Mouse (Mus musculus): ENCODE measurements around the gene Gm6164. TPM values are rescaled to one million over a fixed set of nuclear protein-coding genes. Genes with fewer than 3 reads are reported as not detected.
"Not testable (repeated sequence)": the region's sequence is repeated elsewhere in the genome, so short reads cannot be mapped to it uniquely, and the experiment has no call there.

Gene Gm6164
- not detected in 2 replicates for polyA plus RNA-seq (2014; fragmentation: Nextera tagmentation; extraction: Ambion mirVana)

DNA sequence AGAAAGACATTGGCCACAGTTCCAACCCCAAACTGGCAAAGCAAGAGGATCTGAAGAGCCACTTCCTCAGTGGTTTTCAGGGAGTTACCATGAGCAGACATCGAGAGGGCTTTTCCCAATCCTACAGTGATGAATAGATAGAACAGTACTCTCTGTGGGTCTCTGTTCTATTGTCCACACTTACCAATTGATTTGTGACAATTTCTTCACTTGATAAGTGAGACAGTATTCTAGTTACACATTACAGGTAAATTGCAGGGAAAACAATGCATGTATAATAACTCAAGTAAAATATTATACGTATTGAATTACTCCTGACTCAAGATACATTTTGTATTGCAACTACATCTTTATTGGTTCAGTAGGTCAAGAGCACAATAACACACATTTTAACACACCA is at the start of gene Gm6164:
Gene Gm6164 (minus strand): TSS at position 101 of the 400 bp plus-strand sequence.
- H3K36me3 ChIP-seq (ENCODE audit: control insufficient read depth, insufficient read depth, low read length); H3K4me1 ChIP-seq (ENCODE audit: control insufficient read depth, insufficient read depth, low read length); H3K9me3 ChIP-seq (ENCODE audit: control insufficient read depth, low read length); H3K4me2 ChIP-seq (ENCODE audit: low read length); H3K27me3 ChIP-seq (ENCODE audit: control insufficient read depth, insufficient read depth, low read length); ATAC-seq (ENCODE audit: low FRiP score, low TSS enrichment); H3K4me3 ChIP-seq (replicated peaks; ENCODE audit: low read depth, low read length); H3K27ac ChIP-seq (replicated peaks; ENCODE audit: low read depth, low read length); H3K9ac ChIP-seq (replicated peaks; ENCODE audit: low read length); DNase-seq: not testable (repeated sequence)
- WGBS, result no CpG with 5 or more reads among the region's 2 CpGs

DNA sequence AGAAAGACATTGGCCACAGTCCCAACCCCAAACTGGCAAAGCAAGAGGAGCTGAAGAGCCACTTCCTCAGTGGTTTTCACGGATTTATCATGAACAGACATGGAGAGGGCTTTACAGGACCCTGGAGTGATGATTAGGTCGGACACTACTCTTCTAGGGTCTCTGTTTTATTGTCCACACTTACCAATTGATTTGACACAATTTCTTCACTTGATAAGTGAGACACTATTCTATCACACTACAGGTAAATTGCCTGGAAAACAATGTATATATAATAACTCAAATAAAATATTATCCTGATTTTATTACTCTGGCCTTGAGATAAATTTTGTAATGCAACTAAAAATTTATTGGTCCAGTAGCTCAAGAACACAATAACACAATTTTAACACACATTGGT is 28.3 kb upstream of the Gm6164 start, which contains the start of gene Gm4498:
Gene Gm4498 (minus strand): TSS at position 101 of the 400 bp plus-strand sequence.
- ATAC-seq (ENCODE audit: low FRiP score, low TSS enrichment); H3K36me3 ChIP-seq (ENCODE audit: control insufficient read depth, insufficient read depth, low read length); H3K4me1 ChIP-seq (ENCODE audit: control insufficient read depth, insufficient read depth, low read length); H3K9ac ChIP-seq (replicated peaks; ENCODE audit: low read length); H3K4me2 ChIP-seq (ENCODE audit: low read length); H3K27me3 ChIP-seq (ENCODE audit: control insufficient read depth, insufficient read depth, low read length); H3K27ac ChIP-seq (replicated peaks; ENCODE audit: low read depth, low read length); DNase-seq; H3K9me3 ChIP-seq (ENCODE audit: control insufficient read depth, low read length); H3K4me3 ChIP-seq (replicated peaks; ENCODE audit: low read depth, low read length): not testable (repeated sequence)
- WGBS, result no CpG with 5 or more reads among the region's 2 CpGs

DNA sequence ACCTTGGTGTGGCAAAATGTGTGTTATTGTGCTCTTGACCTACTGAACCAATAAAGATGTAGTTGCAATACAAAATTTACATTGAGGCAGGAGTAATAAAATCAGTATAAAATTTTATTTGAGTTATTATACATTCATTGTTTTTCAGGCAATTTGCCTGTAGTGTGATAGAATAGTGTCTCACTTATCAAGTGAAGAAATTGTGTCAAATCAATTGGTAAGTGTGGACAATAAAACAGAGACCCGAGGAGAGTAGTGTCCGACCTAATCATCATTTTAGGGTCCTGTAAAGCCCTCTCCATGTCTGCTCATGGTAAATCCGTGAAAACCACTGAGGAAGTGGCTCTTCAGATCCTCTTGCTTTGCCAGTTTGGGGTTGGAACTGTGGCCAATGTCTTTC is 12.0 kb downstream of the Gm6164 start, which contains the start of gene Vmn1r95:
Gene Vmn1r95 (plus strand): TSS at position 301 of the 400 bp plus-strand sequence.
- DNase-seq; H3K4me1 ChIP-seq (ENCODE audit: control insufficient read depth, insufficient read depth, low read length); ATAC-seq (ENCODE audit: low FRiP score, low TSS enrichment); H3K9ac ChIP-seq (replicated peaks; ENCODE audit: low read length); H3K36me3 ChIP-seq (ENCODE audit: control insufficient read depth, insufficient read depth, low read length); H3K4me2 ChIP-seq (ENCODE audit: low read length); H3K27ac ChIP-seq (replicated peaks; ENCODE audit: low read depth, low read length); H3K9me3 ChIP-seq (ENCODE audit: control insufficient read depth, low read length); H3K4me3 ChIP-seq (replicated peaks; ENCODE audit: low read depth, low read length); H3K27me3 ChIP-seq (ENCODE audit: control insufficient read depth, insufficient read depth, low read length): not testable (repeated sequence)
- no CpG with 5 or more reads among the region's 3 CpGs for WGBS

DNA sequence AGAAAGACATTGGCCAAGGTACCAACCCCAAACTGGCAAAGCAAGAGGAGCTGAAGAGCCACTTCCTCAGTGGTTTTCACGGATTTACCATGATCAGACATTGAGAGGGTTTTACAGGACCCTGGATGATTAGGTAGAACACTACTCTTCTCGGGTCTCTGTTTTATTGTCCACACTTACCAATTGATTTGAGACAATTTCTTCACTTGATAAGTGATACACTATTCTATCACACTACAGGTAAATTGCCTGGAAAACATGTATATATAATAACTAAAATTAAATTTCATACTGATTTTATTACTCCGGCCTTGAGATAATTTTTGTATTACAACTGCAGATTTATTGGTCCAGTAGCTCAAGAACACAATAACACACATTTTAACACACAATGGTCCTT is 37.1 kb downstream of the Gm6164 start, which contains the start of gene Vmn1r94:
Gene Vmn1r94 (minus strand): TSS at position 101 of the 400 bp plus-strand sequence.
- not testable (repeated sequence) for H3K36me3 ChIP-seq (ENCODE audit: control insufficient read depth, insufficient read depth, low read length); ATAC-seq (ENCODE audit: low FRiP score, low TSS enrichment); H3K27me3 ChIP-seq (ENCODE audit: control insufficient read depth, insufficient read depth, low read length); H3K4me3 ChIP-seq (replicated peaks; ENCODE audit: low read depth, low read length); H3K9ac ChIP-seq (replicated peaks; ENCODE audit: low read length); H3K4me2 ChIP-seq (ENCODE audit: low read length); H3K9me3 ChIP-seq (ENCODE audit: control insufficient read depth, low read length); DNase-seq; H3K27ac ChIP-seq (replicated peaks; ENCODE audit: low read depth, low read length); H3K4me1 ChIP-seq (ENCODE audit: control insufficient read depth, insufficient read depth, low read length)
- no CpG with 5 or more reads among the region's 3 CpGs for WGBS

Other genes with a start within 250 kb of the Gm6164 start
- not detected in 2 replicates for gene Ceacam20, start 240.2 kb downstream of the Gm6164 start, polyA plus RNA-seq (2014; fragmentation: Nextera tagmentation; extraction: Ambion mirVana)
- not detected in 2 replicates for gene Nlrp9b, start 214.1 kb downstream of the Gm6164 start, polyA plus RNA-seq (2014; fragmentation: Nextera tagmentation; extraction: Ambion mirVana)
- not detected in 2 replicates for gene Vmn1r91, start 105.9 kb downstream of the Gm6164 start, polyA plus RNA-seq (2014; fragmentation: Nextera tagmentation; extraction: Ambion mirVana)
- gene Gm16442, start 83.0 kb downstream of the Gm6164 start, polyA plus RNA-seq (2014; fragmentation: Nextera tagmentation; extraction: Ambion mirVana), result not detected in 2 replicates
- not detected in 2 replicates for gene Vmn1r93, start 66.5 kb downstream of the Gm6164 start, polyA plus RNA-seq (2014; fragmentation: Nextera tagmentation; extraction: Ambion mirVana)
- gene Vmn1r94, start 37.2 kb downstream of the Gm6164 start, polyA plus RNA-seq (2014; fragmentation: Nextera tagmentation; extraction: Ambion mirVana), result not detected in 2 replicates
- not detected in 2 replicates for gene Vmn1r95, start 11.9 kb downstream of the Gm6164 start, polyA plus RNA-seq (2014; fragmentation: Nextera tagmentation; extraction: Ambion mirVana)
- gene Gm4498, start 28.2 kb upstream of the Gm6164 start, polyA plus RNA-seq (2014; fragmentation: Nextera tagmentation; extraction: Ambion mirVana), result not detected in 2 replicates
- gene Gm5890, start 57.2 kb upstream of the Gm6164 start, polyA plus RNA-seq (2014; fragmentation: Nextera tagmentation; extraction: Ambion mirVana), result not detected in 2 replicates
- not detected in 2 replicates for gene Gm4133, start 128.5 kb upstream of the Gm6164 start, polyA plus RNA-seq (2014; fragmentation: Nextera tagmentation; extraction: Ambion mirVana)
- gene Gm5728, start 169.8 kb upstream of the Gm6164 start, polyA plus RNA-seq (2014; fragmentation: Nextera tagmentation; extraction: Ambion mirVana), result not detected in 2 replicates
- gene Vmn1r100, start 212.3 kb upstream of the Gm6164 start, polyA plus RNA-seq (2014; fragmentation: Nextera tagmentation; extraction: Ambion mirVana), result not detected in 2 replicates
- not detected in 2 replicates for gene Vmn1r101, start 237.0 kb upstream of the Gm6164 start, polyA plus RNA-seq (2014; fragmentation: Nextera tagmentation; extraction: Ambion mirVana)

Data from midbrain, embryonic 14.5 days (tissue).